Mouse (Mus musculus): ENCODE results near the gene 1700030J22Rik. TPM values are rescaled to one million over a fixed set of nuclear protein-coding genes. Genes with fewer than 3 reads are reported as not detected.

The 1700030J22Rik gene
- 9.6 and 11.3 TPM in 2 replicates for polyA plus RNA-seq (2015; fragmentation: Nextera tagmentation; extraction: Ambion mirVana)

GRCm38 (mm10) chr8:116978631-116979256 is at the start of gene 1700030J22Rik:
1700030J22Rik (minus strand) TSS chr8:116978959.
- Histone ChIP-seq H3K36me3 (ENCODE audit: control insufficient read depth, insufficient read depth, low read length) (0 out of 2 replicates have a peak, but pooled peaks cover 5% of the 10 kb centered on the region), H3K27ac (ENCODE audit: low read length) (peak within 1 kb of the TSS; percentile 72), H3K4me1 (ENCODE audit: control insufficient read depth, insufficient read depth, low read length) (peaks cover 6% of the 10 kb centered on the region), H3K9ac (ENCODE audit: low read depth, low read length) (peak within 1 kb of the TSS; percentile 63), H3K4me2 (ENCODE audit: low read length) (peak within 1 kb of the TSS; percentile 87), H3K9me3 (replicated peaks; ENCODE audit: control insufficient read depth, low read length, poor library complexity, severe bottlenecking) (no peaks in the 10 kb centered on the region), H3K4me3 (ENCODE audit: low read depth, low read length) (peak within 1 kb of the TSS; percentile 84), H3K27me3 (ENCODE audit: control insufficient read depth, insufficient read depth, low read depth, low read length) (no peaks in the 10 kb centered on the region)
- peak; percentile 99 for ATAC-seq
- under 1% methylated on average over 46 of the region's 46 CpGs for WGBS

GRCm38 (mm10) chr8:117027601-117028000 is 48.8 kb upstream of the 1700030J22Rik start:
- 86% methylated on average over 5 of the region's 5 CpGs for WGBS
- no peak for ATAC-seq
- no peak overlapping the region for H3K4me2 ChIP-seq (ENCODE audit: low read length)

GRCm38 (mm10) chr8:117022297-117022993 is 43.7 kb upstream of the 1700030J22Rik start:
- Histone ChIP-seq H3K9ac (ENCODE audit: low read depth, low read length) (no peak overlapping the region), H3K27me3 (ENCODE audit: control insufficient read depth, insufficient read depth, low read depth, low read length) (no peaks in the 10 kb centered on the region), H3K9me3 (replicated peaks; ENCODE audit: control insufficient read depth, low read length, poor library complexity, severe bottlenecking) (no peaks in the 10 kb centered on the region), H3K36me3 (ENCODE audit: control insufficient read depth, insufficient read depth, low read length) (no peaks in the 10 kb centered on the region), H3K4me1 (ENCODE audit: control insufficient read depth, insufficient read depth, low read length) (no peaks in the 10 kb centered on the region), H3K27ac (ENCODE audit: low read length) (no peak overlapping the region), H3K4me3 (ENCODE audit: low read depth, low read length) (no peak overlapping the region), H3K4me2 (ENCODE audit: low read length) (no peak overlapping the region)
- ATAC-seq = no peak
- 82% methylated on average over 1 of the region's 1 CpGs for WGBS

More at GRCm38 (mm10) chr8:117027601-117028000, 48.8 kb upstream of the 1700030J22Rik start:
- Histone ChIP-seq H3K36me3 (ENCODE audit: control insufficient read depth, insufficient read depth, low read length) (no peaks in the 10 kb centered on the region), H3K9ac (ENCODE audit: low read depth, low read length) (no peak overlapping the region), H3K4me1 (ENCODE audit: control insufficient read depth, insufficient read depth, low read length) (no peaks in the 10 kb centered on the region), H3K27me3 (ENCODE audit: control insufficient read depth, insufficient read depth, low read depth, low read length) (no peaks in the 10 kb centered on the region), H3K4me3 (ENCODE audit: low read depth, low read length) (no peak overlapping the region), H3K9me3 (replicated peaks; ENCODE audit: control insufficient read depth, low read length, poor library complexity, severe bottlenecking) (no peaks in the 10 kb centered on the region), H3K27ac (ENCODE audit: low read length) (no peak overlapping the region)

DNA sequence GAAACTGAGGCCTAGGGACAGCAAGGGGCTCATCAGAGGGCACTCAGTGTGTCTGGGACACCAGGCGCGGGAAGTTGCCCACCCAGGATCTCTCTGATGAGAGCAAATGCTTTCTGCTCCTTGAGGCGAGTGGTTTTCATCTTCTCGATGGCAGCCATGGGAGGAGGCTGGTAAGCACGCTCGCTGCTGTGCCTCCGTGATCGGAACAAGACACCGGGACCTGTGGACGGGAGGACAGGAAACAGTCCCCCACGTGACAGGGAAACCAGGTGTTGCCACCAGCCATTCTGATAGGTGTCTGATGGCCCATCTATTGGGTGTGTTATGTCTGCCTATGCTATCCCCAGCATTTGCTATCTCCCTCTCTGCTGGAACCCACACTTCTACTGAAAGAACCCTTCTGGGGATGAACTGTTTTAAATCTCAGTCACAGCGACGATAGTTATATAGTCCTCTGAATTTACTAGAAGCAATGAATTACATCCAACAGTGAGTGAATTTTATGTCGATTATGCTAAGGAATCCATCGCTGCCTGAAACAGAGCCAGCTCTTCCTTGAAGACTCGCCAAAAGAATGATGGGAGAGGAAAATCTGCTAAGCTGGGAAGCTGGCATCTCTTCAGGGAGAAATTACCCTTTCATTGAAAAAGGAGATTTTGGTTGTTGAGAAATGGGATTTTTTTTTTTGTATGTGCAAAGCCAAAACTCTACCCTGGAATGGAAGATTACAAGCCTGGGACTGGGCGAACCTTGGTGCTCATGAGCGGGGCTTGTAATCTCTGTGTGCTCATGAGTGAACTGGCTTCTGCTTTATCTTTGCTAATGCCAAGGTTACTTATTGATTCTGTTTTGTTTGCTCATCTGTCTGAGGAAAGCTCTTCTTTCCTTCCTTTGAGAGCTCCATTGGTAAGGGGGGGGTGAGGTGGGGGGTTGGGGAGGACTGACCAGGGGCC is 40.8 kb upstream of the 1700030J22Rik start:
- Histone ChIP-seq H3K4me3 (ENCODE audit: low read depth, low read length) (no peak overlapping the region), H3K9ac (ENCODE audit: low read depth, low read length) (no peak overlapping the region), H3K27ac (ENCODE audit: low read length) (no peak overlapping the region), H3K4me2 (ENCODE audit: low read length) (no peak overlapping the region), H3K4me1 (ENCODE audit: control insufficient read depth, insufficient read depth, low read length) (no peaks in the 10 kb centered on the region), H3K27me3 (ENCODE audit: control insufficient read depth, insufficient read depth, low read depth, low read length) (no peaks in the 10 kb centered on the region), H3K9me3 (replicated peaks; ENCODE audit: control insufficient read depth, low read length, poor library complexity, severe bottlenecking) (no peaks in the 10 kb centered on the region), H3K36me3 (ENCODE audit: control insufficient read depth, insufficient read depth, low read length) (no peaks in the 10 kb centered on the region)
- WGBS = 81% methylated on average over 18 of the region's 18 CpGs
- no peak for ATAC-seq

DNA sequence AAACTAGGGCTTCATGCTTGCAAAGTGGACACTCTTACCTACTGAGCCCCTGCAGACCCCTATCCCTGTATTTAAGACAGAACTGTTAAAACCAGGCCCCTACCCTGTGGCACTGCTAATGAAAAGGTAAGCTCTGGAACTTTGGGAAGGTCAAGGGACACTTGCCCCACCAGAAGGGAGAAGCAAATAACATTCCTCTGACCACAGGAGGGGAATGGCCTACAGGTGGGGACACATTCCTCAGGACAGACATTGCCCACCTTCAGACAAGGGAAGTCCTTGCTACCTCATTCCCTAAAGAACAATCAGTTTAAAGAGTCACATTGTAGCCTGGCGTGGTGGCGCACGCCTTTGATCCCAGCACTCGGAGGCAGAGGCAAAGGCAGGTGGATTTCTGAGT is 39.1 kb upstream of the 1700030J22Rik start:
- no peaks in the 10 kb centered on the region for H3K27me3 ChIP-seq (ENCODE audit: control insufficient read depth, insufficient read depth, low read depth, low read length)
- no peak overlapping the region for H3K27ac ChIP-seq (ENCODE audit: low read length)
- H3K9ac ChIP-seq (ENCODE audit: low read depth, low read length) = no peak overlapping the region
- no peak overlapping the region for H3K4me3 ChIP-seq (ENCODE audit: low read depth, low read length)
- 95% methylated on average over 4 of the region's 4 CpGs for WGBS
- H3K4me2 ChIP-seq (ENCODE audit: low read length) = no peak overlapping the region
- no peaks in the 10 kb centered on the region for H3K4me1 ChIP-seq (ENCODE audit: control insufficient read depth, insufficient read depth, low read length)
- no peak for ATAC-seq
- H3K9me3 ChIP-seq (replicated peaks; ENCODE audit: control insufficient read depth, low read length, poor library complexity, severe bottlenecking) = no peaks in the 10 kb centered on the region
- H3K36me3 ChIP-seq (ENCODE audit: control insufficient read depth, insufficient read depth, low read length) = no peaks in the 10 kb centered on the region

GRCm38 (mm10) chr8:117017006-117017405 is 38.2 kb upstream of the 1700030J22Rik start:
- 26% methylated on average over 8 of the region's 8 CpGs for WGBS
- no peak overlapping the region for H3K9ac ChIP-seq (ENCODE audit: low read depth, low read length)
- no peak overlapping the region for H3K27ac ChIP-seq (ENCODE audit: low read length)
- no peaks in the 10 kb centered on the region for H3K9me3 ChIP-seq (replicated peaks; ENCODE audit: control insufficient read depth, low read length, poor library complexity, severe bottlenecking)
- no peak overlapping the region for H3K4me2 ChIP-seq (ENCODE audit: low read length)
- no peak overlapping the region for H3K4me3 ChIP-seq (ENCODE audit: low read depth, low read length)
- no peaks in the 10 kb centered on the region for H3K4me1 ChIP-seq (ENCODE audit: control insufficient read depth, insufficient read depth, low read length)
- H3K27me3 ChIP-seq (ENCODE audit: control insufficient read depth, insufficient read depth, low read depth, low read length) = no peaks in the 10 kb centered on the region
- no peaks in the 10 kb centered on the region for H3K36me3 ChIP-seq (ENCODE audit: control insufficient read depth, insufficient read depth, low read length)
- ATAC-seq = no peak

- Histone ChIP-seq H3K4me2 (ENCODE audit: low read length) (no peak overlapping the region), H3K4me1 (ENCODE audit: control insufficient read depth, insufficient read depth, low read length) (no peaks in the 10 kb centered on the region), H3K36me3 (ENCODE audit: control insufficient read depth, insufficient read depth, low read length) (no peaks in the 10 kb centered on the region), H3K9me3 (replicated peaks; ENCODE audit: control insufficient read depth, low read length, poor library complexity, severe bottlenecking) (no peaks in the 10 kb centered on the region), H3K9ac (ENCODE audit: low read depth, low read length) (no peak overlapping the region), H3K27me3 (ENCODE audit: control insufficient read depth, insufficient read depth, low read depth, low read length) (no peaks in the 10 kb centered on the region), H3K27ac (ENCODE audit: low read length) (no peak overlapping the region), H3K4me3 (ENCODE audit: low read depth, low read length) (no peak overlapping the region)
- WGBS = 49% methylated on average over 4 of the region's 4 CpGs
- ATAC-seq = no peak
Measured at GRCm38 (mm10) chr8:117015670-117016069, 36.9 kb upstream of the 1700030J22Rik start.

- Histone ChIP-seq H3K27ac (ENCODE audit: low read length) (no peak overlapping the region), H3K36me3 (ENCODE audit: control insufficient read depth, insufficient read depth, low read length) (no peaks in the 10 kb centered on the region), H3K9ac (ENCODE audit: low read depth, low read length) (no peak overlapping the region), H3K9me3 (replicated peaks; ENCODE audit: control insufficient read depth, low read length, poor library complexity, severe bottlenecking) (no peaks in the 10 kb centered on the region), H3K4me3 (ENCODE audit: low read depth, low read length) (no peak overlapping the region), H3K4me2 (ENCODE audit: low read length) (no peak overlapping the region), H3K27me3 (ENCODE audit: control insufficient read depth, insufficient read depth, low read depth, low read length) (no peaks in the 10 kb centered on the region), H3K4me1 (ENCODE audit: control insufficient read depth, insufficient read depth, low read length) (no peaks in the 10 kb centered on the region)
- no peak for ATAC-seq
- 91% methylated on average over 9 of the region's 9 CpGs for WGBS
Measured at GRCm38 (mm10) chr8:117011366-117011765, 32.6 kb upstream of the 1700030J22Rik start.

All from midbrain, embryonic 16.5 days (tissue).